Mouse (Mus musculus) liver, adult 2 months (tissue): ENCODE results near the gene Ern2. TPM values are rescaled to one million over a fixed set of nuclear protein-coding genes. Genes with fewer than 3 reads are reported as not detected.

ENCODE experiments used
- DNase-seq: peaks from one replicate; pipeline ENCODE4 v3.0.0-alpha.2; 2011; ENCODE audit warnings: low read depth, low spot score; ENCODE audit errors: extremely low read depth
- H3K27ac ChIP-seq: fragments of 200-500 bp; replicated peaks from 2 replicates; pipeline ENCODE4 v1.5.1; 2012; ENCODE audit warnings: low read depth, mild to moderate bottlenecking, control low read depth, inconsistent platforms, low read length; ENCODE audit not compliant: insufficient read depth
- H3K27me3 ChIP-seq: fragments of 200-500 bp; 2 replicates; pipeline ENCODE4 v1.6.1; 2012; ENCODE audit warnings: mild to moderate bottlenecking, moderate library complexity, low read length, inconsistent platforms; ENCODE audit not compliant: control insufficient read depth, insufficient read depth
- H3K36me3 ChIP-seq: fragments of 200-500 bp; 2 replicates; pipeline ENCODE4 v1.6.1; 2012; ENCODE audit warnings: low read length, inconsistent platforms; ENCODE audit not compliant: control insufficient read depth, insufficient read depth
- H3K4me1 ChIP-seq: fragments of 200-500 bp; 2 replicates; pipeline ENCODE4 v1.6.1; 2011; ENCODE audit warnings: low read length; ENCODE audit not compliant: control insufficient read depth, insufficient read depth
- H3K4me3 ChIP-seq: fragments of 200-500 bp; 2 replicates; pipeline ENCODE4 v1.5.1; 2011; ENCODE audit warnings: low read depth, mild to moderate bottlenecking, control low read depth, low read length, moderate library complexity; ENCODE audit not compliant: insufficient read depth
- H3K79me2 ChIP-seq: fragments of 200-500 bp; 2 replicates; pipeline ENCODE4 v1.6.1; 2012; ENCODE audit warnings: inconsistent platforms, mild to moderate bottlenecking, low read length, moderate library complexity; ENCODE audit not compliant: control insufficient read depth, insufficient read depth
- H3K9ac ChIP-seq: fragments of 200-500 bp; 2 replicates; pipeline ENCODE4 v1.6.1; 2012; ENCODE audit warnings: low read depth, mild to moderate bottlenecking, control low read depth, inconsistent platforms, low read length
- CTCF ChIP-seq: fragments of 200-500 bp; IDR thresholded peaks from 2 replicates; pipeline ENCODE4 v1.5.1; 2011; ENCODE audit warnings: low read depth, low read length, control low read depth
- POLR2A ChIP-seq: fragments of 200-500 bp; IDR thresholded peaks from 2 replicates; pipeline ENCODE4 v1.6.1; 2011; ENCODE audit warnings: low read length, control low read depth; ENCODE audit not compliant: insufficient read depth; ENCODE audit errors: extremely low read depth
- WGBS: fragments of 180-500 bp; shearing (Covaris S2); methylation state at CpG from one replicate; pipeline ENCODE4 v1.1.7; 2018; 5-methylcytosine and 5-hydroxymethylcytosine counted together
- polyA plus RNA-seq: library from polyadenylated mRNA; depleted of rRNA; stranded (reverse); fragments of >200 nt; gene quantifications from 2 replicates; pipeline ENCODE4 v1.2.3, GENCODE M21; 2012
- total RNA-seq: library from RNA; depleted of rRNA; stranded (reverse); fragments of >200 nt; gene quantifications from 2 replicates; pipeline ENCODE4 v1.2.3, GENCODE M21; 2014

Ern2 gene
- total and polyA plus RNA-seq, 2 experiments, result 0.10 TPM; not detected in 1

GRCm38 (mm10) chr7:122158488-122158887 is 27.5 kb downstream of the Ern2 start:
- no peaks in the 10 kb centered on the region for H3K27me3 ChIP-seq
- H3K4me1 ChIP-seq, result 0 out of 2 replicates have a peak, but pooled peaks cover 3% of the 10 kb centered on the region
- DNase-seq, result no peak
- no peaks in the 10 kb centered on the region for H3K79me2 ChIP-seq
- no peak overlapping the region for H3K27ac ChIP-seq
- 4% methylated on average over 13 of the region's 13 CpGs for WGBS
- H3K36me3 ChIP-seq, result no peaks in the 10 kb centered on the region
- H3K9ac ChIP-seq, result peak overlapping the region; percentile 60
- TF ChIP-seq CTCF, result no peak
- no peak for TF ChIP-seq POLR2A
- peak overlapping the region; percentile 64 for H3K4me3 ChIP-seq

- H3K27me3 ChIP-seq, result no peaks in the 10 kb centered on the region
- 24% methylated on average over 4 of the region's 4 CpGs for WGBS
- TF ChIP-seq CTCF (no peak), POLR2A (no peak)
- no peak overlapping the region for H3K4me3 ChIP-seq
- H3K27ac ChIP-seq, result no peak overlapping the region
- H3K4me1 ChIP-seq, result no peaks in the 10 kb centered on the region
- peaks cover 15% of the 10 kb centered on the region for H3K36me3 ChIP-seq
- no peaks in the 10 kb centered on the region for H3K79me2 ChIP-seq
- peak; percentile 51 for DNase-seq
- no peak overlapping the region for H3K9ac ChIP-seq
Measured at GRCm38 (mm10) chr7:122152473-122152872, 33.5 kb downstream of the Ern2 start.

- Histone ChIP-seq H3K36me3 (peaks cover 73% of the 10 kb centered on the region), H3K9ac (no peak overlapping the region), H3K4me3 (no peak overlapping the region), H3K27ac (no peak overlapping the region), H3K27me3 (no peaks in the 10 kb centered on the region), H3K79me2 (no peaks in the 10 kb centered on the region; the same call in 1 of the 2 replicates), H3K4me1 (no peaks in the 10 kb centered on the region)
- DNase-seq, result peak; percentile 48
- TF ChIP-seq CTCF (no peak), POLR2A (no peak)
Measured at GRCm38 (mm10) chr7:122140991-122141390, 45.0 kb downstream of the Ern2 start.

GRCm38 (mm10) chr7:122138190-122138589 is 47.8 kb downstream of the Ern2 start:
- TF ChIP-seq CTCF (no peak), POLR2A (no peak)
- peaks cover 60% of the 10 kb centered on the region for H3K36me3 ChIP-seq
- 0 out of 2 replicates have a peak, but pooled peaks cover 4% of the 10 kb centered on the region for H3K4me1 ChIP-seq
- no peak overlapping the region for H3K4me3 ChIP-seq
- H3K79me2 ChIP-seq, result peaks cover under 1% of the 10 kb centered on the region; the same call in 1 of the 2 replicates
- H3K9ac ChIP-seq, result no peak overlapping the region
- H3K27me3 ChIP-seq, result no peaks in the 10 kb centered on the region
- 76% methylated on average over 5 of the region's 5 CpGs for WGBS
- DNase-seq, result peak; percentile 29
- H3K27ac ChIP-seq, result no peak overlapping the region

- Histone ChIP-seq H3K9ac (no peak overlapping the region), H3K27me3 (no peaks in the 10 kb centered on the region), H3K4me1 (0 out of 2 replicates have a peak, but pooled peaks cover 4% of the 10 kb centered on the region), H3K4me3 (no peak overlapping the region), H3K27ac (no peak overlapping the region), H3K79me2 (peaks cover 3% of the 10 kb centered on the region; the same call in 1 of the 2 replicates), H3K36me3 (peaks cover 54% of the 10 kb centered on the region)
- no peak for TF ChIP-seq POLR2A
- no peak for TF ChIP-seq CTCF
- DNase-seq, result no peak
Measured at GRCm38 (mm10) chr7:122137071-122137470, 48.9 kb downstream of the Ern2 start.

GRCm38 (mm10) chr7:122135070-122135469 is 50.9 kb downstream of the Ern2 start:
- Histone ChIP-seq H3K9ac (no peak overlapping the region), H3K36me3 (peaks cover 39% of the 10 kb centered on the region), H3K79me2 (peaks cover 3% of the 10 kb centered on the region; the same call in 1 of the 2 replicates), H3K4me1 (0 out of 2 replicates have a peak, but pooled peaks cover 4% of the 10 kb centered on the region), H3K27ac (no peak overlapping the region), H3K27me3 (no peaks in the 10 kb centered on the region), H3K4me3 (no peak overlapping the region)
- 73% methylated on average over 10 of the region's 10 CpGs for WGBS
- DNase-seq, result no peak
- TF ChIP-seq CTCF, result no peak; the same call in 1 of the 2 replicates
